Mouse (Mus musculus): ENCODE measurements around the gene Prr19. TPM values are rescaled to one million over a fixed set of nuclear protein-coding genes. Genes with fewer than 3 reads are reported as not detected.
"Not testable (repeated sequence)": the region's sequence is repeated elsewhere in the genome, so short reads cannot be mapped to it uniquely, and the experiment has no call there.

Prr19 gene
- polyA plus RNA-seq, 1 experiment from 2014 or later = 1.4 TPM

DNA sequence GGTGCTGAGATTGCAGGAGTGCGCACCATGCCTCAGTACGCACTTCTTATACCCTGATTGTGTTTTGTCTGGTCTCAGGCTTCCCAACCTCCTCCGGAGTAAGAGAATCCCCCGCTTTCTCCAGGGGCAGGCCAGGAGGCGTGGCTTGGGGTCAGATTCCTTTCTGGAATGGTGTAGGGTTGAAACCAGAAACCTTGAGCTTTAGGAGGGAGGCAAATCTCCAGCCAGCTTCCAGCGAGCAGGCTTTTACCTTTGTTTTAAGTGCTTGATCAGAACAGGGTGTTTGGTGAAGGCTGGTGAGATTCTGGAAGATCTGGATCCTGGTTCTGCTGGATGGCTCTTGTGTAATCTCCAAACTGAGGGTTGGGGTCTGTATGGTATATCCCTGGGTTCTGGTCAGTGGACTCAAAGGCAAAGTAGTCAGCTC is 20.9 kb downstream of the Prr19 start:
- peak overlapping the region; percentile 89 for H3K27ac ChIP-seq
- 1% methylated on average over 6 of the region's 6 CpGs for WGBS
- H3K36me3 ChIP-seq (replicated peaks) = peaks cover 30% of the 10 kb centered on the region
- peaks cover 36% of the 10 kb centered on the region for H3K4me1 ChIP-seq
- H3K4me3 ChIP-seq = peak overlapping the region; percentile 36
- peak; percentile 76 for DNase-seq (ENCODE audit: extremely low spot score, low spot score)
- no peaks in the 10 kb centered on the region for H3K27me3 ChIP-seq (ENCODE audit: poor library complexity, severe bottlenecking)
- 0 out of 2 replicates have a peak, but pooled peaks cover 2% of the 10 kb centered on the region for H3K9me3 ChIP-seq

DNA sequence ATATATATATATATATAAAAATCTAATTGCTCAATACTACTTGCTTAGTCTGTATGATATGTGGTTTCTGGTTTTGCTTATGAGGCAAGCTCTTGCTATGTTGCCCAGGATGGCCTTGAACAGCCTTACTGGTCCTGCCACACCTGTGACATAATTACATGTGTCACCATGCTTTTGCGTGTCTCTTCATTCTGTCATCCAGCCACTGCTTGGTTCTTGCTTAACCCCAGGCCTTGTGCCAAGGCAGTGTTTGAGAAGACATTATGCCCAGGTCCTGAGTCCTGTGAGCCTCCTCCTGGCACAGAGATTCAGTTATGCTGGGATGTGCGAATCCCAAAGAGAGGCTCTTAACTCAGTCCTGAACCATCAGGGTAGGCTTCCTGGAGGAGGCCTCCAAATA is 22.0 kb downstream of the Prr19 start:
- H3K4me3 ChIP-seq = no peak overlapping the region
- H3K27me3 ChIP-seq (ENCODE audit: poor library complexity, severe bottlenecking) = no peaks in the 10 kb centered on the region
- WGBS = 94% methylated on average over 2 of the region's 2 CpGs
- DNase-seq (ENCODE audit: extremely low spot score, low spot score) = no peak
- peaks cover 41% of the 10 kb centered on the region for H3K36me3 ChIP-seq (replicated peaks)
- H3K4me1 ChIP-seq = peaks cover 26% of the 10 kb centered on the region
- 0 out of 2 replicates have a peak, but pooled peaks cover 2% of the 10 kb centered on the region for H3K9me3 ChIP-seq
- H3K27ac ChIP-seq = no peak overlapping the region

DNA sequence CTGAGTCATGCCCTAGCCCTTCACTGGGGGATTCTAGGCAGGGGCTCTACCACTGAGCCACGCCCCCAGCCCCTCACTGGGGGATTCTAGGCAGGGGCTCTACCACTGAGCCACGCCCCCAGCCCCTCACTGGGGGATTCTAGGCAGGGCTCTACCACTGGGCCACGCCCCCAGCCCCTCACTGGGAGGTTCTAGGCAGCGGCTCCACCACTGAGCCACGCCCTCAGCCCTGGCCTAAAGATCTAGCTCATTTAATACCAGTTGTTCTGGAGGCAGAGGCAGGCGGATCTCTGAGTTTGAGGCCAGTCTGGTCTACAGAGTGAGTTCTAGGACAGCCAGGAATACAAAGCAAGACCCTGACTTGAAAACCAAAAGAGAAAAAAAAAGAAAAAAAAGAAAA is 24.2 kb downstream of the Prr19 start:
- Histone ChIP-seq H3K4me1 (peaks cover 24% of the 10 kb centered on the region), H3K36me3 (replicated peaks) (peaks cover 51% of the 10 kb centered on the region)
- not testable (repeated sequence) for H3K27ac ChIP-seq; H3K4me3 ChIP-seq; H3K9me3 ChIP-seq; DNase-seq (ENCODE audit: extremely low spot score, low spot score); H3K27me3 ChIP-seq (ENCODE audit: poor library complexity, severe bottlenecking)
- 93% methylated on average over 6 of the region's 6 CpGs for WGBS

DNA sequence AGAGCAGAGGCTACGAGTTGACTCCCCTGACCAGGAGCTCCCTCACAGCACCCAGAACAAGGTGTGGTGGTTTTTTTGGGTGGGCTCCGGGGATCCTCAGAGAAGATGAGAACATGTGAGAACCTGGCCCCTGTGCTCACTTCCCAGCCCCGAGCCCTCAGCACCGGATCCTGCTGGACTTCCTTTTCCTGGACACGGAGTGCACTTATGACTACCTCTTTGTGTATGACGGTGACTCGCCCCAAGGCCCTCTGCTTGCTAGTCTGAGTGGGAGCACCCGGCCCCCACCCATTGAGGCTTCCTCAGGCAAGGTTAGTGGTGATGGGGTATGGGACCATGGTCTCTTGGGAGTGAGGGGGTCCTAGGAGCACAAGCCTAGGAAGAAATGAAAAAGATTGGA is 25.0 kb downstream of the Prr19 start:
- Histone ChIP-seq H3K9me3 (0 out of 2 replicates have a peak, but pooled peaks cover 2% of the 10 kb centered on the region), H3K4me1 (peaks cover 20% of the 10 kb centered on the region), H3K4me3 (no peak overlapping the region), H3K27me3 (ENCODE audit: poor library complexity, severe bottlenecking) (no peaks in the 10 kb centered on the region), H3K27ac (no peak overlapping the region), H3K36me3 (replicated peaks) (peaks cover 59% of the 10 kb centered on the region)
- WGBS = 80% methylated on average over 8 of the region's 8 CpGs
- no peak for DNase-seq (ENCODE audit: extremely low spot score, low spot score)

DNA sequence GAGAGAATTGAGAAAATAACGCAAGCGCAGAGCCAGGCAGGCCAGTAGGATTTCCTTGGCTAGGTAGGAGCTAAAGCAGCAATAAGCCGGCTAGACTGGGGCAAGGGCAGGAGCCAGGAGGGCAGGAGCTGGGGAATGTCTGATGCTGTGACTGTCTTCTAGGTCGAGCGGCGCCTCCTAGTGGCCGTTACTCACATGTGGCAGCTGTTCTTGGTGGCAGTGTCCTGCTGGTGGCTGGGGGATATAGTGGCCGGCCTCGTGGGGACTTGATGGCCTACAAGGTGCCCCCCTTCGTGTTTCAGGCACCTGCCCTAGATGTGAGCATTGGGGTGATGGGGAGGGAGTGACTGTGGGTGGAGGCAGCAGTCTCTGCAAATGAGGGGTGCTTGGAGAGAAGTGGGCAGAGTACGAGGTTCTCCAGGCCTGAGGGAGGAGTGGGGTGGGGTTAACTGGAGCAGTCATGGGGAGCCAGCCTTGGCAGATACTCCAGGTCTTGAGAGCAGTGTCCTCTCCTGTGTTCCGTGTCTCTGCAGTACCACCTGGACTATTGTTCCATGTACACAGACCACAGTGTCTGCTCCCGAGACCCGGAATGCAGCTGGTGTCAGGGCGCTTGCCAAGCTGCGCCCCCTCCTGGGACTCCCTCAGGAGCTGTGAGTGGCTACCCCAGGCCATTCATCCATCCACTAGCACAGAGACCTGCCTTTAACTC is 32.5 kb downstream of the Prr19 start:
- Histone ChIP-seq H3K36me3 (replicated peaks) (peaks cover 83% of the 10 kb centered on the region), H3K4me3 (no peak overlapping the region), H3K9me3 (no peaks in the 10 kb centered on the region), H3K27ac (no peak overlapping the region), H3K4me1 (0 out of 2 replicates have a peak, but pooled peaks cover 11% of the 10 kb centered on the region), H3K27me3 (ENCODE audit: poor library complexity, severe bottlenecking) (no peaks in the 10 kb centered on the region)
- WGBS = 43% methylated on average over 16 of the region's 16 CpGs
- peak; percentile 80 for DNase-seq (ENCODE audit: extremely low spot score, low spot score)

DNA sequence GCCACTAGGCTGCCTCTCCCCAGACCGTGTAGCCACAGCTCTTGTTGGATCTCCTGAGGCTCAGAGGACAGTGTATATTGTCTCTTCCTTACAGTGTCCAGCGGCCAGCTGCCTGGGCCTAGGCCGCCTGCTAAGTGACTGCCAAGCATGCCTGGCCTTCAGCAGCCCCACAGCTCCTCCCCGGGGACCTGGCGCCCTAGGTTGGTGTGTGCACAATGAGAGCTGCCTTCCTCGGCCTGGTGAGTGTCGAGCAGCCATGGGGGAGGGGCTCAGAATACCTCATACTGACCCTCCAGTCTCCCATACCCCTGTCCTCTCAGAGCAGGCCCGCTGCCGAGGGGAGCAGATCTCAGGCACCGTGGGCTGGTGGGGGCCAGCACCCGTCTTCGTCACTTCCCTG is 33.3 kb downstream of the Prr19 start:
- WGBS = 85% methylated on average over 12 of the region's 12 CpGs
- Histone ChIP-seq H3K4me3 (no peak overlapping the region), H3K27me3 (ENCODE audit: poor library complexity, severe bottlenecking) (no peaks in the 10 kb centered on the region), H3K36me3 (replicated peaks) (peaks cover 86% of the 10 kb centered on the region), H3K9me3 (no peaks in the 10 kb centered on the region), H3K27ac (no peak overlapping the region), H3K4me1 (0 out of 2 replicates have a peak, but pooled peaks cover 11% of the 10 kb centered on the region)
- no peak for DNase-seq (ENCODE audit: extremely low spot score, low spot score)

DNA sequence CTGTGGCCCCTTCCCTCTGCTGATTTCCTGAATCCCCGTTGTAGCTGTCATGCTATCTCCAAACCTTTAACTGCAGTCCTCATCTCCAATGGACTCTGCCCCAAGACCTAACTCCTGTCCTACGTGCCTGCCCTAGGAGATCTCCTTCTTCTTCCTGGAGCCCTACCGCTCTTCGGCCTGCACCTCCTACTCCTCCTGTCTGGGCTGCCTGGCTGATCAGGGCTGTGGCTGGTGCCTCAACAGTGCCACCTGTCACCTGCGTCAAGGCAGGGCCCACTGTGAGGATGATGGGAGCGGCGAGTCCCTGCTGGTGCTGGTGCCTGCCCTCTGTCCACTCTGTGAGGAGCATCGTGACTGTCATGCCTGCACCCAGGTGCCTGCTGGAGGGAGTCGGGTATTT is 38.1 kb downstream of the Prr19 start:
- Histone ChIP-seq H3K4me1 (peaks cover 7% of the 10 kb centered on the region; the same call in 1 of the 2 replicates), H3K4me3 (no peak overlapping the region), H3K27me3 (ENCODE audit: poor library complexity, severe bottlenecking) (no peaks in the 10 kb centered on the region), H3K9me3 (no peaks in the 10 kb centered on the region), H3K36me3 (replicated peaks) (peaks cover 88% of the 10 kb centered on the region), H3K27ac (no peak overlapping the region)
- WGBS = 91% methylated on average over 9 of the region's 9 CpGs
- no peak for DNase-seq (ENCODE audit: extremely low spot score, low spot score)

DNA sequence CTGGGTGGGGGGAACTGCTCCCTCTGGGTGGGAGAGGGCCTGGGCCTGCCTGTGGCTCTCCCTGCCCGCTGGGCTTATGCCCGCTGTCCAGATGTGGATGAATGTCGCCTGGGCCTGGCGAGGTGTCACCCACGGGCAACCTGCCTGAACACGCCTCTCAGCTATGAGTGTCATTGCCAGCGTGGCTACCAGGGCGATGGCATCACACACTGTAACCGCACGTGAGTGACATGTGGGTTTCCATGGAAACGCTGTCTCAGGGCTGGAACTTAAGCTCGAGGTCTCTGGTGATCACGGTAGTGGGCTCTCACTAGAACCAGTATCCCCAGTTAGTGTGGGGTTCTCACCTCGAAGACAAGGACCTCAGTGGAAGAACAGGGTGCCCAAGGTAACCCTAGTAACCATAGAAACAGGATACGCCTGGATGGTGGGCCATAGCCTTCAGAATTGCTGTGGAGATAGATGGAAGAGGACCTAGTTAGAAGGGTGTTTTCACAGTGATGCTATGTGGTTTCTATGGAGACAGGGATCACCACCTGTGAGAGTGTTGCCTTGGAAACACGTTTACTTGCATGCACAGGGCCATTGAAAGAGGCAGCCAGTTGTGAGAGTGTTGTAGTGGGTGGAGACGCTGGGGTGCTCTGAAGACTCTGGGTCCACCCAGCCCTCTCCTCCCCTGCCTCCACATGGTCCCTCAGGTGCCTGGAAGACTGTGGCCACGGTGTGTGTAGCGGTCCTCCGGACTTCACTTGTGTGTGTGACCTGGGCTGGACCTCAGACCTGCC is 40.0 kb downstream of the Prr19 start:
- Histone ChIP-seq H3K4me1 (peaks cover 7% of the 10 kb centered on the region; the same call in 1 of the 2 replicates), H3K27ac (no peak overlapping the region), H3K27me3 (ENCODE audit: poor library complexity, severe bottlenecking) (no peaks in the 10 kb centered on the region), H3K9me3 (no peaks in the 10 kb centered on the region), H3K4me3 (no peak overlapping the region), H3K36me3 (replicated peaks) (peaks cover 89% of the 10 kb centered on the region)
- no peak for DNase-seq (ENCODE audit: extremely low spot score, low spot score)
- 85% methylated on average over 20 of the region's 20 CpGs for WGBS

DNA sequence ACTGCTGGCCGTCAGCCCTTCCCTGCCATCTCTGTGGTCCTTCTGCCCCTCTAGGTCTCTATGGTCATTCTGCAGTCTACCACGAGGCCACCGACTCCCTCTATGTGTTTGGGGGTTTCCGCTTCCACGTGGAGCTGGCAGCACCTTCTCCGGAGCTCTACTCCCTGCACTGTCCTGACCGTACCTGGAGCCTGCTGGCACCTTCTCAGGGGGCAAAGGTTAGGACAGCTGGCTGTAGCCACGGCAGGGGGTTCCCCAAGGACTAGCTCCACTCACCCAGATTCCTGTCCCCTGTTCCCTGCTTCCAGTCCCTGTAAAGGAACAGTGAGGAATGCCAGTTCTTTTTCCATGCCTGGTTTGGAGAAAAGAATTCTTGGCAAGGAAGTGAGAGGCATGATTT is 47.6 kb downstream of the Prr19 start:
- Histone ChIP-seq H3K27me3 (ENCODE audit: poor library complexity, severe bottlenecking) (no peaks in the 10 kb centered on the region), H3K36me3 (replicated peaks) (peaks cover 99% of the 10 kb centered on the region), H3K9me3 (peaks cover 22% of the 10 kb centered on the region), H3K4me1 (no peaks in the 10 kb centered on the region), H3K4me3 (no peak overlapping the region), H3K27ac (no peak overlapping the region)
- 87% methylated on average over 8 of the region's 8 CpGs for WGBS
- DNase-seq (ENCODE audit: extremely low spot score, low spot score) = no peak

Other genes starting within 250 kb of the Prr19 start
- 4.4 and 6.8 TPM in 2 replicates for gene Grik5, start 229.1 kb upstream of the Prr19 start, polyA plus RNA-seq (2016; fragmentation: Nextera tagmentation; extraction: Ambion mirVana)
- gene Zfp574, start 228.8 kb upstream of the Prr19 start, polyA plus RNA-seq (2016; fragmentation: Nextera tagmentation; extraction: Ambion mirVana) = 41.5 and 42.5 TPM in 2 replicates
- 5.5 and 7.0 TPM in 2 replicates for gene Pou2f2, start 121.7 kb upstream of the Prr19 start, polyA plus RNA-seq (2016; fragmentation: Nextera tagmentation; extraction: Ambion mirVana)
- gene Dedd2, start 80.8 kb upstream of the Prr19 start, polyA plus RNA-seq (2016; fragmentation: Nextera tagmentation; extraction: Ambion mirVana) = 8.8 and 10.7 TPM in 2 replicates
- gene Zfp526, start 80.0 kb upstream of the Prr19 start, polyA plus RNA-seq (2016; fragmentation: Nextera tagmentation; extraction: Ambion mirVana) = 2.6 and 2.9 TPM in 2 replicates
- 10.7 and 10.8 TPM in 2 replicates for gene Gsk3a, start 63.6 kb upstream of the Prr19 start, polyA plus RNA-seq (2016; fragmentation: Nextera tagmentation; extraction: Ambion mirVana)
- gene Erf, start 50.6 kb upstream of the Prr19 start, polyA plus RNA-seq (2016; fragmentation: Nextera tagmentation; extraction: Ambion mirVana) = 8.4 and 10.1 TPM in 2 replicates
- gene Cic, start 33.7 kb upstream of the Prr19 start, polyA plus RNA-seq (2016; fragmentation: Nextera tagmentation; extraction: Ambion mirVana) = 19.4 and 20.6 TPM in 2 replicates
- gene Pafah1b3, start 3.4 kb upstream of the Prr19 start, polyA plus RNA-seq (2016; fragmentation: Nextera tagmentation; extraction: Ambion mirVana) = 246 and 257 TPM in 2 replicates
- gene Tmem145, start 4.7 kb downstream of the Prr19 start, polyA plus RNA-seq (2016; fragmentation: Nextera tagmentation; extraction: Ambion mirVana) = 1.3 and 1.8 TPM in 2 replicates
- 15.2 and 16.6 TPM in 2 replicates for gene Megf8, start 15.8 kb downstream of the Prr19 start, polyA plus RNA-seq (2016; fragmentation: Nextera tagmentation; extraction: Ambion mirVana)
- not detected in 2 replicates for gene Cnfn, start 68.3 kb downstream of the Prr19 start, polyA plus RNA-seq (2016; fragmentation: Nextera tagmentation; extraction: Ambion mirVana)
- 7.4 and 7.5 TPM in 2 replicates for gene Lipe, start 97.3 kb downstream of the Prr19 start, polyA plus RNA-seq (2016; fragmentation: Nextera tagmentation; extraction: Ambion mirVana)
- gene Cxcl17, start 111.5 kb downstream of the Prr19 start, polyA plus RNA-seq (2016; fragmentation: Nextera tagmentation; extraction: Ambion mirVana) = 0.43 and 0.71 TPM in 2 replicates
- 0.81 and 0.91 TPM in 2 replicates for gene Ceacam1, start 176.2 kb downstream of the Prr19 start, polyA plus RNA-seq (2016; fragmentation: Nextera tagmentation; extraction: Ambion mirVana)
- gene Ceacam2, start 238.4 kb downstream of the Prr19 start, polyA plus RNA-seq (2016; fragmentation: Nextera tagmentation; extraction: Ambion mirVana) = not detected in 2 replicates